Mouse (Mus musculus): ENCODE results near the gene Spag9. TPM values are rescaled to one million over a fixed set of nuclear protein-coding genes. Genes with fewer than 3 reads are reported as not detected.

Gene Spag9
- polyA plus RNA-seq, 1 experiment from 2014 or later, result 89.6 TPM

GRCm38 (mm10) chr11:94146733-94147485 is 151.0 kb downstream of the Spag9 start:
- Histone ChIP-seq H3K36me3 (ENCODE audit: control insufficient read depth, insufficient read depth, low read length) (no peaks in the 10 kb centered on the region), H3K4me2 (ENCODE audit: low read length) (no peak overlapping the region), H3K9ac (ENCODE audit: low read length) (no peak overlapping the region), H3K9me3 (replicated peaks; ENCODE audit: control insufficient read depth, low read length) (no peaks in the 10 kb centered on the region), H3K4me1 (ENCODE audit: control insufficient read depth, insufficient read depth, low read length) (peaks cover 23% of the 10 kb centered on the region; the same call in 1 of the 2 replicates), H3K4me3 (ENCODE audit: low read depth, low read length) (no peak overlapping the region), H3K27ac (ENCODE audit: low read depth, low read length) (no peak overlapping the region), H3K27me3 (replicated peaks; ENCODE audit: control insufficient read depth, insufficient read depth, low read length) (no peaks in the 10 kb centered on the region)
- 72% methylated on average over 11 of the region's 11 CpGs for WGBS
- no peak for DNase-seq (ENCODE audit: low spot score)
- ATAC-seq, result no peak

- Histone ChIP-seq H3K9ac (ENCODE audit: low read length) (no peak overlapping the region), H3K27ac (ENCODE audit: low read depth, low read length) (no peak overlapping the region), H3K4me2 (ENCODE audit: low read length) (peak overlapping the region; percentile 83), H3K4me3 (ENCODE audit: low read depth, low read length) (no peak overlapping the region), H3K36me3 (ENCODE audit: control insufficient read depth, insufficient read depth, low read length) (no peaks in the 10 kb centered on the region), H3K4me1 (ENCODE audit: control insufficient read depth, insufficient read depth, low read length) (peaks cover 23% of the 10 kb centered on the region; the same call in 1 of the 2 replicates), H3K27me3 (replicated peaks; ENCODE audit: control insufficient read depth, insufficient read depth, low read length) (no peaks in the 10 kb centered on the region), H3K9me3 (replicated peaks; ENCODE audit: control insufficient read depth, low read length) (no peaks in the 10 kb centered on the region)
- ATAC-seq (no peak), DNase-seq (ENCODE audit: low spot score) (no peak)
- 44% methylated on average over 12 of the region's 12 CpGs for WGBS
Observed at GRCm38 (mm10) chr11:94148105-94148696, 152.3 kb downstream of the Spag9 start.

DNA sequence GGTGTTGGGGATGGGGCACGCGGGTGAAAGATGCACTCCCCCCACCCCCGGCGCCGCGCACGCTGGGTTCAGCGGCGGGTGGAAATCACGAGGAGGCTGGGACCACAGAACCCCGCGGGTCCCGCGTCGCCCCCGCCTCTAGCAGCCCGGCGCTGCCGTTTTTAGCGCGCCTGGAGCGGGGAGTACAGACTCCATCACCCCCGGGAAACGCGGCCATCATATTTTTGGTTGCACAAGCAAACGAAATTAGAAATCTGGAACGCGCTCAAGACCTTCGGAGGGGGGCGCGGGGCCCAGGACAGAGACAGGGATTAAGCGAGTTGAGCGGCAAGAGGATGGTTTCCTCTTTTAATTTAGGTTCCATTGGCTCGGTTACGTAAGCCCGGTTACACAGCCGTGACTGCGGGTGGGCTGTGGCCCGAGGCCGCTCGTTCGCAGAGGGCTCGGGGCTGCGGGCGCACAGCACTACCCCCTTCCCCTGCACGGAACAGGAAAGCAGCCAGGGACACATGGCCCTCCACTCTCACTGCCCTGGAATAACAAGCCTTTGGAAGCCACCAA is 153.1 kb downstream of the Spag9 start:
- Histone ChIP-seq H3K4me3 (ENCODE audit: low read depth, low read length) (peak overlapping the region; percentile 41), H3K27ac (ENCODE audit: low read depth, low read length) (peak overlapping the region; percentile 87), H3K36me3 (ENCODE audit: control insufficient read depth, insufficient read depth, low read length) (no peaks in the 10 kb centered on the region), H3K9ac (ENCODE audit: low read length) (peak overlapping the region; percentile 79), H3K4me2 (ENCODE audit: low read length) (peak overlapping the region; percentile 83), H3K9me3 (replicated peaks; ENCODE audit: control insufficient read depth, low read length) (no peaks in the 10 kb centered on the region), H3K27me3 (replicated peaks; ENCODE audit: control insufficient read depth, insufficient read depth, low read length) (no peaks in the 10 kb centered on the region), H3K4me1 (ENCODE audit: control insufficient read depth, insufficient read depth, low read length) (peaks cover 23% of the 10 kb centered on the region; the same call in 1 of the 2 replicates)
- under 1% methylated on average over 46 of the region's 46 CpGs for WGBS
- peak; percentile 66 for DNase-seq (ENCODE audit: low spot score)
- peak; percentile 72 for ATAC-seq

GRCm38 (mm10) chr11:94149509-94150259 is 153.8 kb downstream of the Spag9 start:
- Histone ChIP-seq H3K9me3 (replicated peaks; ENCODE audit: control insufficient read depth, low read length) (no peaks in the 10 kb centered on the region), H3K4me1 (ENCODE audit: control insufficient read depth, insufficient read depth, low read length) (peaks cover 19% of the 10 kb centered on the region; the same call in 1 of the 2 replicates), H3K4me3 (ENCODE audit: low read depth, low read length) (peak overlapping the region; percentile 41), H3K27me3 (replicated peaks; ENCODE audit: control insufficient read depth, insufficient read depth, low read length) (no peaks in the 10 kb centered on the region), H3K4me2 (ENCODE audit: low read length) (peak overlapping the region; percentile 83), H3K9ac (ENCODE audit: low read length) (peak overlapping the region; percentile 79), H3K36me3 (ENCODE audit: control insufficient read depth, insufficient read depth, low read length) (no peaks in the 10 kb centered on the region), H3K27ac (ENCODE audit: low read depth, low read length) (peak overlapping the region; percentile 87)
- ATAC-seq, result peak; percentile 29; the same call in 1 of the 2 replicates
- 24% methylated on average over 16 of the region's 16 CpGs for WGBS
- DNase-seq (ENCODE audit: low spot score), result peak; percentile 84

DNA sequence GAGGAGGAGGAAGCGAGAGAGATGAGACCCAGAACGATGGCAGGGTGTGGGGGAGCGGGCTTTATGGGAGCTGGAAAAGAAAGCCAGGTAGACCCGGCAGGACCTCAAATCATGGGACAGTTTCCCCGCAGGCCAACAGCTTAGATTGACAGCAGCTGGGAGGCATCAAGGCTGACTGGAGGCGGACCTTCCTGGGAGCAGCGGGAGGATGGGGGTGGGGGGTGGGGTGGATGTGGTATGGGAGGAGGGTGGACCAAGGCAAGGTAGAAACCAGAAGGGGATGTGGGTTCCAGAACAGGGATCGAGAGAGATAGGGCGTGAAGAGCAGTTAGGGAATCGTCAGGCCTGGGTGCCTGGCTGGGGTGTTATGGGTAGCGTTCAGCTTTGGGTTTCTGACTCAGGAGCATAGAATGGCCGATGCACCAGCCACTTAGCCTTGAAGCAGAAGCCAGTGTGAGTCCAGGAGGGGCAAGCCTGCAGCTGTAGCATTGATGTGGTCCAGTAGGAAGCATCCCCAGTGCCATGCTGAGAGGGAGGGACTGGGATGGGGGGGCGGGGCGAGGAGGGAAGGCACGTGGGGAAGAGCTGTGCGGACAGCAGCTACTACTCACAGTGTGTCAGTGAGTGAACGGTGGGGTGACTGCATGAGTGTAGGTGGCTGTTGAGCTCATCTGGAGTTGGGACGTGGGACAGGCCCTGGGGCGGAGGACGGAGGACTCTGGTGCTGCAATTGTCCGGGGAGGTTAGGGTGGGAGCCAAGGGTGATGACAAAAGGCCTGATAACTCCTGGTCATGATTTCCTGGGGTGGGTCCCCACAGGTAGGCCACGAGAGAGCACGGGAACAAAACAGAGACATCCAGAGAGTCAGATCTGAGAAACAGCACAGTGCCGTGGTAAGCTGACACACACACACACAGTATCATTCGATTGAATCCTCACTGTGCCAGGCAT is 154.9 kb downstream of the Spag9 start:
- DNase-seq (ENCODE audit: low spot score), result no peak
- no peaks in the 10 kb centered on the region for H3K27me3 ChIP-seq (replicated peaks; ENCODE audit: control insufficient read depth, insufficient read depth, low read length)
- H3K36me3 ChIP-seq (ENCODE audit: control insufficient read depth, insufficient read depth, low read length), result no peaks in the 10 kb centered on the region
- no peak overlapping the region for H3K27ac ChIP-seq (ENCODE audit: low read depth, low read length)
- no peaks in the 10 kb centered on the region for H3K9me3 ChIP-seq (replicated peaks; ENCODE audit: control insufficient read depth, low read length)
- H3K9ac ChIP-seq (ENCODE audit: low read length), result no peak overlapping the region
- 42% methylated on average over 25 of the region's 25 CpGs for WGBS
- no peak overlapping the region for H3K4me2 ChIP-seq (ENCODE audit: low read length)
- ATAC-seq, result no peak; the same call in 1 of the 2 replicates
- H3K4me3 ChIP-seq (ENCODE audit: low read depth, low read length), result no peak overlapping the region
- H3K4me1 ChIP-seq (ENCODE audit: control insufficient read depth, insufficient read depth, low read length), result peaks cover 13% of the 10 kb centered on the region; the same call in 1 of the 2 replicates

- 90% methylated on average over 3 of the region's 3 CpGs for WGBS
Observed at GRCm38 (mm10) chr11:94154201-94154600, 158.3 kb downstream of the Spag9 start.

GRCm38 (mm10) chr11:94158521-94158920 is 162.6 kb downstream of the Spag9 start:
- ATAC-seq (no peak), DNase-seq (ENCODE audit: low spot score) (no peak)
- WGBS, result 49% methylated on average over 14 of the region's 14 CpGs

More at GRCm38 (mm10) chr11:94154201-94154600, 158.3 kb downstream of the Spag9 start:
- H3K9ac ChIP-seq (ENCODE audit: low read length), result no peak overlapping the region
- H3K27me3 ChIP-seq (replicated peaks; ENCODE audit: control insufficient read depth, insufficient read depth, low read length), result no peaks in the 10 kb centered on the region
- H3K4me2 ChIP-seq (ENCODE audit: low read length), result no peak overlapping the region
- H3K9me3 ChIP-seq (replicated peaks; ENCODE audit: control insufficient read depth, low read length), result no peaks in the 10 kb centered on the region
- H3K36me3 ChIP-seq (ENCODE audit: control insufficient read depth, insufficient read depth, low read length), result no peaks in the 10 kb centered on the region
- H3K27ac ChIP-seq (ENCODE audit: low read depth, low read length), result no peak overlapping the region
- DNase-seq (ENCODE audit: low spot score) (no peak), ATAC-seq (no peak)
- peaks cover 21% of the 10 kb centered on the region for H3K4me1 ChIP-seq (ENCODE audit: control insufficient read depth, insufficient read depth, low read length)
- no peak overlapping the region for H3K4me3 ChIP-seq (ENCODE audit: low read depth, low read length)

More at GRCm38 (mm10) chr11:94158521-94158920, 162.6 kb downstream of the Spag9 start:
- Histone ChIP-seq H3K27ac (ENCODE audit: low read depth, low read length) (peak overlapping the region; percentile 100), H3K4me2 (ENCODE audit: low read length) (no peak overlapping the region), H3K4me1 (ENCODE audit: control insufficient read depth, insufficient read depth, low read length) (peaks cover 39% of the 10 kb centered on the region), H3K9ac (ENCODE audit: low read length) (no peak overlapping the region), H3K4me3 (ENCODE audit: low read depth, low read length) (no peak overlapping the region), H3K36me3 (ENCODE audit: control insufficient read depth, insufficient read depth, low read length) (no peaks in the 10 kb centered on the region), H3K9me3 (replicated peaks; ENCODE audit: control insufficient read depth, low read length) (no peaks in the 10 kb centered on the region), H3K27me3 (replicated peaks; ENCODE audit: control insufficient read depth, insufficient read depth, low read length) (no peaks in the 10 kb centered on the region)

Measured in forebrain, embryonic 14.5 days (tissue).